Mouse (Mus musculus): ENCODE measurements at regions not wholly inside any gene's neighbourhood (a gene's known extent, or its start where the extent isn't known, plus 50 kb on each side); places are given as distances from the start of the nearest gene placed in this dataset.

- no peak overlapping the region for H3K4me3 ChIP-seq (ENCODE audit: low read length)
- H3K4me1 ChIP-seq (ENCODE audit: insufficient read depth, low read length): no peaks in the 10 kb centered on the region
- H3K27ac ChIP-seq (ENCODE audit: low read length): no peak overlapping the region
- no peaks in the 10 kb centered on the region for H3K36me3 ChIP-seq (ENCODE audit: insufficient read depth, low read length)
- no peak overlapping the region for H3K9ac ChIP-seq (replicated peaks; ENCODE audit: low read length)
- no peak for ATAC-seq (ENCODE audit: low FRiP score, low TSS enrichment)
- H3K4me2 ChIP-seq (replicated peaks; ENCODE audit: low read depth, low read length): no peak overlapping the region
- no peaks in the 10 kb centered on the region for H3K27me3 ChIP-seq (ENCODE audit: insufficient read depth, low read length)
- H3K9me3 ChIP-seq (ENCODE audit: low read length): no peaks in the 10 kb centered on the region
- WGBS: 83% methylated on average over 3 of the region's 3 CpGs
Observed at GRCm38 (mm10) chr15:5459083-5459482, 215.1 kb upstream of the Ptger4 start.

GRCm38 (mm10) chr15:5459580-5459979 is 215.6 kb upstream of the Ptger4 start:
- WGBS: 85% methylated on average over 4 of the region's 4 CpGs
- H3K9ac ChIP-seq (replicated peaks; ENCODE audit: low read length): no peak overlapping the region
- H3K9me3 ChIP-seq (ENCODE audit: low read length): no peaks in the 10 kb centered on the region
- H3K4me1 ChIP-seq (ENCODE audit: insufficient read depth, low read length): no peaks in the 10 kb centered on the region
- H3K4me3 ChIP-seq (ENCODE audit: low read length): no peak overlapping the region
- H3K36me3 ChIP-seq (ENCODE audit: insufficient read depth, low read length): no peaks in the 10 kb centered on the region
- H3K27ac ChIP-seq (ENCODE audit: low read length): no peak overlapping the region
- no peak overlapping the region for H3K4me2 ChIP-seq (replicated peaks; ENCODE audit: low read depth, low read length)
- ATAC-seq (ENCODE audit: low FRiP score, low TSS enrichment): no peak
- H3K27me3 ChIP-seq (ENCODE audit: insufficient read depth, low read length): no peaks in the 10 kb centered on the region

GRCm38 (mm10) chr15:5462651-5463050 is 218.7 kb upstream of the Ptger4 start:
- Histone ChIP-seq H3K27ac (ENCODE audit: low read length) (no peak overlapping the region), H3K9ac (replicated peaks; ENCODE audit: low read length) (no peak overlapping the region), H3K4me1 (ENCODE audit: insufficient read depth, low read length) (no peaks in the 10 kb centered on the region), H3K4me2 (replicated peaks; ENCODE audit: low read depth, low read length) (no peak overlapping the region), H3K36me3 (ENCODE audit: insufficient read depth, low read length) (no peaks in the 10 kb centered on the region), H3K9me3 (ENCODE audit: low read length) (no peaks in the 10 kb centered on the region), H3K4me3 (ENCODE audit: low read length) (no peak overlapping the region), H3K27me3 (ENCODE audit: insufficient read depth, low read length) (no peaks in the 10 kb centered on the region)
- WGBS: 77% methylated on average over 3 of the region's 3 CpGs
- no peak for ATAC-seq (ENCODE audit: low FRiP score, low TSS enrichment)

GRCm38 (mm10) chr15:5464732-5465131 is 220.7 kb upstream of the Ptger4 start:
- Histone ChIP-seq H3K27me3 (ENCODE audit: insufficient read depth, low read length) (no peaks in the 10 kb centered on the region), H3K36me3 (ENCODE audit: insufficient read depth, low read length) (no peaks in the 10 kb centered on the region), H3K4me2 (replicated peaks; ENCODE audit: low read depth, low read length) (no peak overlapping the region), H3K9ac (replicated peaks; ENCODE audit: low read length) (no peak overlapping the region), H3K4me3 (ENCODE audit: low read length) (no peak overlapping the region), H3K4me1 (ENCODE audit: insufficient read depth, low read length) (no peaks in the 10 kb centered on the region), H3K9me3 (ENCODE audit: low read length) (no peaks in the 10 kb centered on the region), H3K27ac (ENCODE audit: low read length) (no peak overlapping the region)
- no peak for ATAC-seq (ENCODE audit: low FRiP score, low TSS enrichment)
- WGBS: 83% methylated on average over 5 of the region's 5 CpGs

GRCm38 (mm10) chr15:5468535-5469073 is 224.6 kb upstream of the Ptger4 start:
- Histone ChIP-seq H3K4me1 (ENCODE audit: insufficient read depth, low read length) (no peaks in the 10 kb centered on the region), H3K27ac (ENCODE audit: low read length) (no peak overlapping the region), H3K4me3 (ENCODE audit: low read length) (no peak overlapping the region), H3K9me3 (ENCODE audit: low read length) (no peaks in the 10 kb centered on the region), H3K4me2 (replicated peaks; ENCODE audit: low read depth, low read length) (no peak overlapping the region), H3K9ac (replicated peaks; ENCODE audit: low read length) (no peak overlapping the region), H3K36me3 (ENCODE audit: insufficient read depth, low read length) (no peaks in the 10 kb centered on the region), H3K27me3 (ENCODE audit: insufficient read depth, low read length) (no peaks in the 10 kb centered on the region)
- no peak for ATAC-seq (ENCODE audit: low FRiP score, low TSS enrichment)
- 37% methylated on average over 3 of the region's 3 CpGs for WGBS

GRCm38 (mm10) chr15:5475389-5475995 is 231.5 kb upstream of the Ptger4 start:
- H3K4me3 ChIP-seq (ENCODE audit: low read length): no peak overlapping the region
- H3K27me3 ChIP-seq (ENCODE audit: insufficient read depth, low read length): no peaks in the 10 kb centered on the region
- H3K36me3 ChIP-seq (ENCODE audit: insufficient read depth, low read length): no peaks in the 10 kb centered on the region
- H3K4me2 ChIP-seq (replicated peaks; ENCODE audit: low read depth, low read length): no peak overlapping the region
- no peaks in the 10 kb centered on the region for H3K9me3 ChIP-seq (ENCODE audit: low read length)
- no peak for ATAC-seq (ENCODE audit: low FRiP score, low TSS enrichment)
- H3K27ac ChIP-seq (ENCODE audit: low read length): no peak overlapping the region
- H3K4me1 ChIP-seq (ENCODE audit: insufficient read depth, low read length): no peaks in the 10 kb centered on the region
- 55% methylated on average over 1 of the region's 1 CpGs for WGBS
- no peak overlapping the region for H3K9ac ChIP-seq (replicated peaks; ENCODE audit: low read length)

- Histone ChIP-seq H3K4me1 (ENCODE audit: insufficient read depth, low read length) (no peaks in the 10 kb centered on the region), H3K9ac (replicated peaks; ENCODE audit: low read length) (no peak overlapping the region), H3K27ac (ENCODE audit: low read length) (no peak overlapping the region), H3K27me3 (ENCODE audit: insufficient read depth, low read length) (no peaks in the 10 kb centered on the region), H3K9me3 (ENCODE audit: low read length) (no peaks in the 10 kb centered on the region), H3K4me2 (replicated peaks; ENCODE audit: low read depth, low read length) (no peak overlapping the region), H3K36me3 (ENCODE audit: insufficient read depth, low read length) (no peaks in the 10 kb centered on the region), H3K4me3 (ENCODE audit: low read length) (no peak overlapping the region)
- 78% methylated on average over 3 of the region's 3 CpGs for WGBS
- ATAC-seq (ENCODE audit: low FRiP score, low TSS enrichment): no peak
Observed at GRCm38 (mm10) chr15:5493286-5493685, 249.3 kb upstream of the Ptger4 start.

GRCm38 (mm10) chr15:5495187-5495849 is 251.3 kb upstream of the Ptger4 start:
- Histone ChIP-seq H3K9me3 (ENCODE audit: low read length) (no peaks in the 10 kb centered on the region), H3K4me1 (ENCODE audit: insufficient read depth, low read length) (no peaks in the 10 kb centered on the region), H3K4me2 (replicated peaks; ENCODE audit: low read depth, low read length) (no peak overlapping the region), H3K27me3 (ENCODE audit: insufficient read depth, low read length) (no peaks in the 10 kb centered on the region), H3K36me3 (ENCODE audit: insufficient read depth, low read length) (no peaks in the 10 kb centered on the region), H3K4me3 (ENCODE audit: low read length) (no peak overlapping the region), H3K9ac (replicated peaks; ENCODE audit: low read length) (no peak overlapping the region), H3K27ac (ENCODE audit: low read length) (no peak overlapping the region)
- no peak for ATAC-seq (ENCODE audit: low FRiP score, low TSS enrichment)
- 77% methylated on average over 8 of the region's 8 CpGs for WGBS

- H3K27me3 ChIP-seq (ENCODE audit: insufficient read depth, low read length): no peaks in the 10 kb centered on the region
- no peaks in the 10 kb centered on the region for H3K4me1 ChIP-seq (ENCODE audit: insufficient read depth, low read length)
- no peak overlapping the region for H3K27ac ChIP-seq (ENCODE audit: low read length)
- H3K36me3 ChIP-seq (ENCODE audit: insufficient read depth, low read length): no peaks in the 10 kb centered on the region
- WGBS: 89% methylated on average over 2 of the region's 2 CpGs
- H3K4me3 ChIP-seq (ENCODE audit: low read length): no peak overlapping the region
- no peak for ATAC-seq (ENCODE audit: low FRiP score, low TSS enrichment)
- no peak overlapping the region for H3K9ac ChIP-seq (replicated peaks; ENCODE audit: low read length)
- H3K4me2 ChIP-seq (replicated peaks; ENCODE audit: low read depth, low read length): no peak overlapping the region
- no peaks in the 10 kb centered on the region for H3K9me3 ChIP-seq (ENCODE audit: low read length)
Observed at GRCm38 (mm10) chr15:5495954-5496353, 252.0 kb upstream of the Ptger4 start.

- no peaks in the 10 kb centered on the region for H3K36me3 ChIP-seq (ENCODE audit: insufficient read depth, low read length)
- 37% methylated on average over 3 of the region's 3 CpGs for WGBS
- no peak overlapping the region for H3K27ac ChIP-seq (ENCODE audit: low read length)
- no peaks in the 10 kb centered on the region for H3K4me1 ChIP-seq (ENCODE audit: insufficient read depth, low read length)
- ATAC-seq (ENCODE audit: low FRiP score, low TSS enrichment): no peak
- H3K4me3 ChIP-seq (ENCODE audit: low read length): no peak overlapping the region
- no peaks in the 10 kb centered on the region for H3K27me3 ChIP-seq (ENCODE audit: insufficient read depth, low read length)
- no peak overlapping the region for H3K9ac ChIP-seq (replicated peaks; ENCODE audit: low read length)
- H3K4me2 ChIP-seq (replicated peaks; ENCODE audit: low read depth, low read length): no peak overlapping the region
- no peaks in the 10 kb centered on the region for H3K9me3 ChIP-seq (ENCODE audit: low read length)
Observed at GRCm38 (mm10) chr15:5504502-5504901, 260.5 kb upstream of the Ptger4 start.

All from kidney, embryonic 16.5 days (tissue).